Mouse (Mus musculus): Measurements from ENCODE around the gene Ifitm10. TPM values are rescaled to one million over a fixed set of nuclear protein-coding genes. Genes with fewer than 3 reads are reported as not detected.
"Not testable (repeated sequence)": the region's sequence is repeated elsewhere in the genome, so short reads cannot be mapped to it uniquely, and the experiment has no call there.

Gene Ifitm10
- polyA plus RNA-seq, 1 experiment from 2014 or later: 7.5 TPM

DNA sequence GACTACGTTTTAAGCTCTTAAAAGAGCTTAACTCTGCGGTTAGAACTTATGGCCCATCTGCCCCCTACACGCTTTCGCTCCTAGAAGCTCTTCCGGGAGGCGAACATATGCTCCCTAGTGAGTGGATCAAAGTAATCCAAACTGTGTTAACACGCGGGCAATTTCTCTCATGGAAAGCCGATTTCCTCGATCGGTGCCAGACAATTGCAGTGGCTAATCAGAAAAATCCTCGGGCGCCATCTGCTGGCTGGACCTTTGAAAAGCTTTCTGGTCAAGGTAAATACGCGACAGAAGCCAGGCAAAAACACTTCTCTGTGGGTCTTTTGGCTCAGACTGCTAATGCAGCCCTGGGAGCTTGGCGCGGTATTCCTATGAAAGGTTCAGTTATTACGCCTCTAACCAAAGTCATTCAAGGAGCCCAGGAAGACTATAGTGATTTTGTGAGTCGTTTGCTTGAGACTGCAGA lies 88.9 kb downstream of the Ifitm10 start:
- Histone ChIP-seq H3K9ac (ENCODE audit: low read length) (peak overlapping the region; percentile 89), H3K36me3 (ENCODE audit: control insufficient read depth, insufficient read depth, low read length) (no peaks in the 10 kb centered on the region), H3K27me3 (ENCODE audit: control insufficient read depth, insufficient read depth, low read length) (no peaks in the 10 kb centered on the region), H3K27ac (replicated peaks in 1 of 2; ENCODE audit: control insufficient read depth in 1 of 2, insufficient read depth in 1 of 2, low read depth in 2 of 2, low read length in 2 of 2) (peak overlapping the region; percentile 90 to 91), H3K4me1 (ENCODE audit: control insufficient read depth in 2 of 2, insufficient read depth in 2 of 2, low read length in 2 of 2) (peaks cover 7% of the 10 kb centered on the region in 2 experiments), H3K4me3 (ENCODE audit: control insufficient read depth in 1 of 2, insufficient read depth in 1 of 2, low read depth in 1 of 2, low read length in 2 of 2) (peak overlapping the region; percentile 45 to 58), H3K4me2 (ENCODE audit: low read length) (peak overlapping the region; percentile 95), H3K9me3 (ENCODE audit: control insufficient read depth, low read length) (no peaks in the 10 kb centered on the region)
- peak; percentile 70 for ATAC-seq (ENCODE audit: insufficient number of reproducible peaks, insufficient read depth, low FRiP score, low read depth)
- WGBS: under 1% methylated on average over 19 of the region's 19 CpGs

DNA sequence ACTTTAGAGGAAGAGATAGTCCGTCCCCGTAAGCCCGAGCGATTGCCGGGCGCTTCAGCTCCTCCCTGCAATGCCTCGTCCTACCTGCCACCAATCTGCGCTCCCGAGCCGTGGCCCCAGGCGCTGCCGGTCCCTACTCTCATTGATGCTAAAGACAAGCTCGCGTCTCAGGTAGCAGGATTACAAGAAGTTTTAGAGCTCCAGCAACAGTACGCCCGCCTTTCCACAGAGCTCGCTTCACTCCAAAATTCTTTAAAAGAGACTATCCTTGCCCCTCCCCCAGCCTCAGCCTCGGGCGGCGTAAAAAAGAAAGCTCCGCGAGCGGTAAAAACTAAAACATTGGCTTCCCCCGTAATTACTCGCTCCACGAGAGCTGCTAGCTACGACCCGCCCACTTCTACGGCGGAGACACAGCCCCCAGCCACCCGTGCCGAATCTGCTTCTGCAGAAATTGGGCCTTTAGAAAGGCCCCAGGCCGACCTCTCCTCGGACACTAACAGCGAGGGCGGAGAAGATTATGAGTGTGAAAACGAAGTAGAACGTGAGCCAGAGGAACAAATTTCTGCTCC lies 89.4 kb downstream of the Ifitm10 start:
- no peaks in the 10 kb centered on the region for H3K27me3 ChIP-seq (ENCODE audit: control insufficient read depth, insufficient read depth, low read length)
- peaks cover 7% of the 10 kb centered on the region in 2 experiments for H3K4me1 ChIP-seq (ENCODE audit: control insufficient read depth in 2 of 2, insufficient read depth in 2 of 2, low read length in 2 of 2)
- peak overlapping the region; percentile 45 to 58 for H3K4me3 ChIP-seq (ENCODE audit: control insufficient read depth in 1 of 2, insufficient read depth in 1 of 2, low read depth in 1 of 2, low read length in 2 of 2)
- peak; percentile 52; the same call in 1 of the 2 replicates for ATAC-seq (ENCODE audit: insufficient number of reproducible peaks, insufficient read depth, low FRiP score, low read depth)
- H3K27ac ChIP-seq (replicated peaks in 1 of 2; ENCODE audit: control insufficient read depth in 1 of 2, insufficient read depth in 1 of 2, low read depth in 2 of 2, low read length in 2 of 2): peak overlapping the region; percentile 90 to 91
- under 1% methylated on average over 38 of the region's 38 CpGs for WGBS
- H3K36me3 ChIP-seq (ENCODE audit: control insufficient read depth, insufficient read depth, low read length): no peaks in the 10 kb centered on the region
- H3K9ac ChIP-seq (ENCODE audit: low read length): peak overlapping the region; percentile 89
- peak overlapping the region; percentile 95 for H3K4me2 ChIP-seq (ENCODE audit: low read length)
- H3K9me3 ChIP-seq (ENCODE audit: control insufficient read depth, low read length): no peaks in the 10 kb centered on the region

DNA sequence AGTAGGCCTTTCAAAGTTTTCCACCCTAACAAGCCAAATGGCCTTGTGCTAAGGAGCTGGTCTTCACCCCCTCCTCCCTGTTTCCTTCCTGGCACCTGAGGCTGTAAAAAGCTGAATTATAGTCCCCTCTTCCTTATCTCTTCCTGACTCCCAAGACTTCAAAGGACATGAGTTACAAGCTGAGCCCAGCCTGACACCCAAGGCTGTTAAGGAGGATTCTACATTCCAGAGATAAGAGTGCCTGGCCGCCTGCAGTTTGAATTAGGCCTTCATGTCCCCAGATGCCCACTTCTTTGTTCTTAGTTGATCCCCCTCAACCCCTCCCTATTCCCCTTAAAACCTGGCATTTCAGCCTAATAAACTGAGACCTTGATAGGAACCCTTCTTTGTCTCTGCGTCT lies 90.7 kb downstream of the Ifitm10 start:
- H3K4me2 ChIP-seq (ENCODE audit: low read length); H3K9ac ChIP-seq (ENCODE audit: low read length); ATAC-seq (ENCODE audit: insufficient number of reproducible peaks, insufficient read depth, low FRiP score, low read depth); H3K27me3 ChIP-seq (ENCODE audit: control insufficient read depth, insufficient read depth, low read length); H3K27ac ChIP-seq (replicated peaks in 1 of 2; ENCODE audit: control insufficient read depth in 1 of 2, insufficient read depth in 1 of 2, low read depth in 2 of 2, low read length in 2 of 2); H3K9me3 ChIP-seq (ENCODE audit: control insufficient read depth, low read length); H3K4me1 ChIP-seq (ENCODE audit: control insufficient read depth in 2 of 2, insufficient read depth in 2 of 2, low read length in 2 of 2); H3K4me3 ChIP-seq (ENCODE audit: control insufficient read depth in 1 of 2, insufficient read depth in 1 of 2, low read depth in 1 of 2, low read length in 2 of 2); H3K36me3 ChIP-seq (ENCODE audit: control insufficient read depth, insufficient read depth, low read length): not testable (repeated sequence)
- WGBS: 14% methylated on average over 2 of the region's 2 CpGs

DNA sequence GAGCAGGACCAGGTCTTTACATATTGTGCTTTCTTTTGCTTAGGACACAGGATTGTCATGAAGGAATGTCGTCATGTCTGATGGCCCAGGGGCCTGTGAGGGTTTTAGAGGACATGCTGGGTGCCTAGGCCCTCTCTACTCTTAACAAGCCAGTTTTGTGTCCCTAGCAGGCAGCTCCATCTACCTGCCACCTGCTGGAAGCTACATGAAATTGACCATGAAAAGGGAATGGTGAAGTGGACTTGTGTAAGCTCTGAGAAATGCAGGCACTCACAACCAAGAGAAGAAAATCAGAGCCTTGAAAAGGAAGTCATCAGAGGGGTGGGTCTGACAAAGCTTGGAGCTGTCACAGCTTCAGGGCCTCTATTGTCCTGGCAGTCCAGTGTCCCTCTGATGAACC lies 94.3 kb downstream of the Ifitm10 start:
- 71% methylated on average over 1 of the region's 1 CpGs for WGBS
- not testable (repeated sequence) for H3K36me3 ChIP-seq (ENCODE audit: control insufficient read depth, insufficient read depth, low read length); H3K27ac ChIP-seq (replicated peaks in 1 of 2; ENCODE audit: control insufficient read depth in 1 of 2, insufficient read depth in 1 of 2, low read depth in 2 of 2, low read length in 2 of 2); H3K4me3 ChIP-seq (ENCODE audit: control insufficient read depth in 1 of 2, insufficient read depth in 1 of 2, low read depth in 1 of 2, low read length in 2 of 2); H3K9ac ChIP-seq (ENCODE audit: low read length); ATAC-seq (ENCODE audit: insufficient number of reproducible peaks, insufficient read depth, low FRiP score, low read depth); H3K27me3 ChIP-seq (ENCODE audit: control insufficient read depth, insufficient read depth, low read length); H3K9me3 ChIP-seq (ENCODE audit: control insufficient read depth, low read length); H3K4me2 ChIP-seq (ENCODE audit: low read length); H3K4me1 ChIP-seq (ENCODE audit: control insufficient read depth in 2 of 2, insufficient read depth in 2 of 2, low read length in 2 of 2)

DNA sequence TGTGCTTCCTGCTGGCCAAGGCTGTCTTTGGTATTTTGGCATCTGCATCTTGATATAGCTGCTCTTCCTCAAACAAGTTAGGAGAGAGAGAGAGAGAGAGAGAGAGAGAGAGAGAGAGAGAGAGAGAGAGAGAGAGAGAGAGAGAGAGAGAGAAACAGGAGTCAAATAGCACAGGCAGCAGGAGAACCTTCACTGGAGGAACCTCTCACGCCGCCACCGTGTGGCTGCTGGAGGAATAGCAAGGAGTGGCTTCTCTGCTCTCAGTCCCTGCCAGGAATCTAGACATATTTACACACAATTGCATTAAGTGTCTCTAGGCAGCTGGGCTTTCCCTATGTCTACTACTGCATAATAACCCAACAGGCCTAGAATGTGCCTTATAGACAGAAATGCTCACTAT lies 95.4 kb downstream of the Ifitm10 start:
- H3K4me2 ChIP-seq (ENCODE audit: low read length); H3K9me3 ChIP-seq (ENCODE audit: control insufficient read depth, low read length); H3K27me3 ChIP-seq (ENCODE audit: control insufficient read depth, insufficient read depth, low read length); H3K27ac ChIP-seq (replicated peaks in 1 of 2; ENCODE audit: control insufficient read depth in 1 of 2, insufficient read depth in 1 of 2, low read depth in 2 of 2, low read length in 2 of 2); H3K36me3 ChIP-seq (ENCODE audit: control insufficient read depth, insufficient read depth, low read length); ATAC-seq (ENCODE audit: insufficient number of reproducible peaks, insufficient read depth, low FRiP score, low read depth); H3K4me3 ChIP-seq (ENCODE audit: control insufficient read depth in 1 of 2, insufficient read depth in 1 of 2, low read depth in 1 of 2, low read length in 2 of 2); H3K9ac ChIP-seq (ENCODE audit: low read length): not testable (repeated sequence)
- WGBS: 0% methylated on average over 3 of the region's 3 CpGs
- peaks cover 4 to 12% of the 10 kb centered on the region in 2 experiments for H3K4me1 ChIP-seq (ENCODE audit: control insufficient read depth in 2 of 2, insufficient read depth in 2 of 2, low read length in 2 of 2)

Other genes with a start within 250 kb of the Ifitm10 start
- gene Gm39115, start 237.7 kb downstream of the Ifitm10 start, polyA plus RNA-seq (2014; fragmentation: Nextera tagmentation; extraction: Ambion mirVana): not detected in 2 replicates
- gene Gm45337, start 229.1 kb downstream of the Ifitm10 start, polyA plus RNA-seq (2014; fragmentation: Nextera tagmentation; extraction: Ambion mirVana): not detected in 2 replicates
- gene Gm29735, start 216.6 kb downstream of the Ifitm10 start, polyA plus RNA-seq (2014; fragmentation: Nextera tagmentation; extraction: Ambion mirVana): not detected in 2 replicates
- gene Gm4553, start 208.0 kb downstream of the Ifitm10 start, polyA plus RNA-seq (2014; fragmentation: Nextera tagmentation; extraction: Ambion mirVana): not detected in 2 replicates
- not detected in 2 replicates for gene Krtap5-2, start 197.7 kb downstream of the Ifitm10 start, polyA plus RNA-seq (2014; fragmentation: Nextera tagmentation; extraction: Ambion mirVana)
- not detected in 2 replicates for gene Gm10153, start 183.4 kb downstream of the Ifitm10 start, polyA plus RNA-seq (2014; fragmentation: Nextera tagmentation; extraction: Ambion mirVana)
- not detected in 2 replicates for gene Krtap5-3, start 172.4 kb downstream of the Ifitm10 start, polyA plus RNA-seq (2014; fragmentation: Nextera tagmentation; extraction: Ambion mirVana)
- not detected in 2 replicates for gene Gm7579, start 161.9 kb downstream of the Ifitm10 start, polyA plus RNA-seq (2014; fragmentation: Nextera tagmentation; extraction: Ambion mirVana)
- gene Krtap5-5, start 143.8 kb downstream of the Ifitm10 start, polyA plus RNA-seq (2014; fragmentation: Nextera tagmentation; extraction: Ambion mirVana): not detected in 2 replicates
- gene Gm40460, start 132.7 kb downstream of the Ifitm10 start, polyA plus RNA-seq (2014; fragmentation: Nextera tagmentation; extraction: Ambion mirVana): not detected in 2 replicates
- gene Gm2431, start 115.4 kb downstream of the Ifitm10 start, polyA plus RNA-seq (2014; fragmentation: Nextera tagmentation; extraction: Ambion mirVana): not detected in 2 replicates
- gene Gm4559, start 99.4 kb downstream of the Ifitm10 start, polyA plus RNA-seq (2014; fragmentation: Nextera tagmentation; extraction: Ambion mirVana): not detected in 2 replicates
- gene Krtap5-1, start 76.6 kb downstream of the Ifitm10 start, polyA plus RNA-seq (2014; fragmentation: Nextera tagmentation; extraction: Ambion mirVana): not detected in 2 replicates
- 0.19 TPM in 1 of 2 replicates, not detected in the other for gene Krtap5-4, start 70.2 kb downstream of the Ifitm10 start, polyA plus RNA-seq (2014; fragmentation: Nextera tagmentation; extraction: Ambion mirVana)
- not detected in 2 replicates for gene Gm49369, start 8.9 kb upstream of the Ifitm10 start, polyA plus RNA-seq (2014; fragmentation: Nextera tagmentation; extraction: Ambion mirVana)
- 516 and 537 TPM in 2 replicates for gene Ctsd, start 14.3 kb upstream of the Ifitm10 start, polyA plus RNA-seq (2014; fragmentation: Nextera tagmentation; extraction: Ambion mirVana)
- not detected in 2 replicates for gene Syt8, start 61.1 kb upstream of the Ifitm10 start, polyA plus RNA-seq (2014; fragmentation: Nextera tagmentation; extraction: Ambion mirVana)
- gene Tnni2, start 68.1 kb upstream of the Ifitm10 start, polyA plus RNA-seq (2014; fragmentation: Nextera tagmentation; extraction: Ambion mirVana): 24.1 and 31.7 TPM in 2 replicates
- 48.6 and 49.3 TPM in 2 replicates for gene Lsp1, start 87.1 kb upstream of the Ifitm10 start, polyA plus RNA-seq (2014; fragmentation: Nextera tagmentation; extraction: Ambion mirVana)
- gene Tnnt3, start 125.1 kb upstream of the Ifitm10 start, polyA plus RNA-seq (2014; fragmentation: Nextera tagmentation; extraction: Ambion mirVana): 3.9 and 5.8 TPM in 2 replicates
- gene Mrpl23, start 158.9 kb upstream of the Ifitm10 start, polyA plus RNA-seq (2014; fragmentation: Nextera tagmentation; extraction: Ambion mirVana): 23.5 and 23.8 TPM in 2 replicates

All from heart, embryonic 14.5 days (tissue).